Mouse (Mus musculus): ENCODE results near the gene 9930111J21Rik2.
"Not testable (repeated sequence)": the region's sequence is repeated elsewhere in the genome, so short reads cannot be mapped to it uniquely, and the experiment has no call there.

DNA sequence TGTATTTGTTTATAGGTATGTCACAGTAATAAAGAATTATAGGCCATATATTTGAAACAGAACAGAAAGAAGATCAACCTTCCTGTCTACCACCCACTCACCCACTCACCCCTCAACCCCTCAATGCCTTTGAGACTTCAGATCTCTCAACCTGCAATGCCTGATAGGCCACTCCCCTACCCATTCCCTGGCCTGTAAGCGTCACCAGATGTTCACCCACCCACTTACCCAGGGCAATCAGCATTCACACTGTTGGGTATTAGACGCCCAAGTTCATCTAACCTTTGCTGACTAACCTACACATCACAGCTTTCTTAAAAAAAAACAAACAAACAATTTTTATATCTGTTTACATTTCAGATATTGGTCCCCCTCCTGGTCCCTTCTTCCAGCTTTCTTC lies 10.8 kb upstream of the 9930111J21Rik2 start:
- TF ChIP-seq POLR2A (IDR thresholded peaks at IDR 0.05; ENCODE audit: insufficient read length, low read depth); USF1 (IDR thresholded peaks at IDR 0.05; ENCODE audit: low read depth); CEBPB (IDR thresholded peaks at IDR 0.05; ENCODE audit: insufficient read depth, poor library complexity, severe bottlenecking); POLR2AphosphoS2 (IDR thresholded peaks at IDR 0.05; ENCODE audit: insufficient read length, low read depth); MYOG (IDR thresholded peaks at IDR 0.05; ENCODE audit: control insufficient read depth in 1 of 3, insufficient read depth in 1 of 3, insufficient read length in 2 of 3, low read depth in 2 of 3); MAX (IDR thresholded peaks at IDR 0.05; ENCODE audit: low read depth); REST (IDR thresholded peaks at IDR 0.05; ENCODE audit: insufficient read depth, insufficient read length); TCF12 (IDR thresholded peaks at IDR 0.05; ENCODE audit: insufficient read depth, poor library complexity, severe bottlenecking): not testable (repeated sequence)
